Mouse (Mus musculus): Measurements from ENCODE around the gene Tradd.

GRCm38 (mm10) chr8:105299962-105300361, 35.6 kb upstream of the Tradd start:
- TF ChIP-seq CTCF (IDR thresholded peaks at IDR 0.05): no peak
- TF ChIP-seq EP300 (IDR thresholded peaks at IDR 0.05): no peak

Measured in lung, postnatal 0 days (tissue).